Mouse (Mus musculus) kidney, postnatal 0 days (tissue): Measurements from ENCODE around the gene Cers6. TPM values are rescaled to one million over a fixed set of nuclear protein-coding genes. Genes with fewer than 3 reads are reported as not detected.
A peak's percentile ranks its signal among the peaks of the same experiment; 100 is the strongest.

Experiments
- ATAC-seq: fragments of 200-750 bp; cut with Nextera tagmentation; replicated peaks from 2 replicates; pipeline ENCODE4 v1.8.0; 2017; ENCODE audit warnings: low read depth, moderate number of reproducible peaks, moderate TSS enrichment, moderate library complexity; ENCODE audit not compliant: low FRiP score
- DNase-seq: peaks from one replicate; pipeline ENCODE4 v3.0.0-alpha.2; 2016; ENCODE audit warnings: low spot score
- H3K27ac ChIP-seq: fragments of 300-500 bp; sonication (generic); 2 replicates; pipeline ENCODE4 v1.5.1; 2014; ENCODE audit warnings: mild to moderate bottlenecking
- H3K27me3 ChIP-seq: fragments of 300-500 bp; sonication (generic); 2 replicates; pipeline ENCODE4 v1.6.1; 2014; ENCODE audit warnings: low read length, mixed read lengths; ENCODE audit not compliant: insufficient read depth
- H3K36me3 ChIP-seq: fragments of 300-500 bp; sonication (generic); 2 replicates; pipeline ENCODE4 v1.6.1; 2014; ENCODE audit warnings: low read length, mixed read lengths; ENCODE audit not compliant: insufficient read depth
- H3K4me1 ChIP-seq: fragments of 300-500 bp; sonication (generic); replicated peaks from 2 replicates; pipeline ENCODE4 v1.6.1; 2014; ENCODE audit warnings: antibody characterized with exemption, low read length, mixed read lengths; ENCODE audit not compliant: insufficient read depth
- H3K4me2 ChIP-seq: fragments of 300-500 bp; sonication (generic); 2 replicates; pipeline ENCODE4 v1.6.1; 2014; ENCODE audit warnings: mild to moderate bottlenecking, low read length, moderate library complexity, mixed read lengths
- H3K4me3 ChIP-seq: fragments of 300-500 bp; sonication (generic); replicated peaks from 2 replicates; pipeline ENCODE4 v1.5.1; 2014; ENCODE audit warnings: low read depth, low read length
- H3K9ac ChIP-seq: fragments of 300-500 bp; sonication (generic); 2 replicates; pipeline ENCODE4 v1.6.1; 2014; ENCODE audit warnings: low read depth, low read length
- H3K9me3 ChIP-seq: fragments of 300-500 bp; sonication (generic); replicated peaks from 2 replicates; pipeline ENCODE4 v1.6.1; 2016; ENCODE audit warnings: low read length, inconsistent platforms, mixed read lengths
- CTCF ChIP-seq: IDR thresholded peaks from 2 replicates; pipeline ENCODE4 v1.5.1; 2016; ENCODE audit warnings: antibody characterized with exemption, low read depth, mild to moderate bottlenecking, moderate library complexity
- WGBS: fragments of 180-500 bp; shearing (Covaris S2); extraction: QIAGEN DNeasy Blood & Tissue Kit; methylation state at CpG from one replicate; pipeline ENCODE4 v1.1.7; 2014; 5-methylcytosine and 5-hydroxymethylcytosine counted together
- polyA plus RNA-seq: library from polyadenylated mRNA; unstranded; fragments of >200 nt; fragmentation: Nextera tagmentation; extraction: Ambion mirVana; gene quantifications from 2 replicates; pipeline ENCODE4 v1.2.1, GENCODE M21; 2015

The Cers6 gene
- polyA plus RNA-seq, 1 experiment from 2014 or later = 18.3 TPM

- ATAC-seq (no peak), DNase-seq (peak; percentile 32)
- Histone ChIP-seq H3K4me3 (no peak overlapping the region), H3K4me2 (no peak overlapping the region), H3K9me3 (no peaks in the 10 kb centered on the region), H3K27ac (no peak overlapping the region), H3K9ac (no peak overlapping the region), H3K36me3 (no peaks in the 10 kb centered on the region), H3K4me1 (no peaks in the 10 kb centered on the region), H3K27me3 (no peaks in the 10 kb centered on the region)
- WGBS = 29% methylated on average over 4 of the region's 4 CpGs
- no peak for TF ChIP-seq CTCF
Observed at GRCm38 (mm10) chr2:69021516-69021915, 160.3 kb downstream of the Cers6 start.

GRCm38 (mm10) chr2:69024856-69025255, 163.6 kb downstream of the Cers6 start:
- Histone ChIP-seq H3K27me3 (no peaks in the 10 kb centered on the region), H3K4me2 (no peak overlapping the region), H3K4me3 (no peak overlapping the region), H3K9me3 (no peaks in the 10 kb centered on the region), H3K4me1 (no peaks in the 10 kb centered on the region), H3K9ac (no peak overlapping the region), H3K27ac (no peak overlapping the region), H3K36me3 (no peaks in the 10 kb centered on the region)
- ATAC-seq = no peak
- DNase-seq = no peak
- WGBS = 86% methylated on average over 2 of the region's 2 CpGs
- TF ChIP-seq CTCF = no peak

GRCm38 (mm10) chr2:69032562-69032961, 171.3 kb downstream of the Cers6 start:
- no peak overlapping the region for H3K4me3 ChIP-seq
- no peaks in the 10 kb centered on the region for H3K9me3 ChIP-seq
- no peak overlapping the region for H3K9ac ChIP-seq
- no peak overlapping the region for H3K4me2 ChIP-seq
- no peak for TF ChIP-seq CTCF
- no peaks in the 10 kb centered on the region for H3K4me1 ChIP-seq
- ATAC-seq = no peak
- no peak overlapping the region for H3K27ac ChIP-seq
- DNase-seq = peak; percentile 15
- H3K27me3 ChIP-seq = no peaks in the 10 kb centered on the region
- 22% methylated on average over 2 of the region's 2 CpGs for WGBS
- H3K36me3 ChIP-seq = no peaks in the 10 kb centered on the region

GRCm38 (mm10) chr2:69035457-69035856, 174.2 kb downstream of the Cers6 start:
- ATAC-seq (no peak), DNase-seq (no peak)
- no peaks in the 10 kb centered on the region for H3K4me1 ChIP-seq
- H3K9me3 ChIP-seq = no peaks in the 10 kb centered on the region
- no peaks in the 10 kb centered on the region for H3K36me3 ChIP-seq
- WGBS = 44% methylated on average over 4 of the region's 4 CpGs
- no peak overlapping the region for H3K4me2 ChIP-seq
- no peak overlapping the region for H3K9ac ChIP-seq
- H3K27me3 ChIP-seq = no peaks in the 10 kb centered on the region
- no peak overlapping the region for H3K27ac ChIP-seq
- H3K4me3 ChIP-seq = no peak overlapping the region
- TF ChIP-seq CTCF = no peak

GRCm38 (mm10) chr2:69037362-69037761, 176.1 kb downstream of the Cers6 start:
- ATAC-seq (no peak), DNase-seq (no peak)
- Histone ChIP-seq H3K36me3 (no peaks in the 10 kb centered on the region), H3K9ac (no peak overlapping the region), H3K4me2 (no peak overlapping the region), H3K27ac (no peak overlapping the region), H3K27me3 (no peaks in the 10 kb centered on the region), H3K4me3 (no peak overlapping the region), H3K9me3 (no peaks in the 10 kb centered on the region), H3K4me1 (no peaks in the 10 kb centered on the region)
- 86% methylated on average over 2 of the region's 2 CpGs for WGBS
- no peak for TF ChIP-seq CTCF

GRCm38 (mm10) chr2:69042327-69043106, 181.3 kb downstream of the Cers6 start:
- Histone ChIP-seq H3K27ac (no peak overlapping the region), H3K27me3 (no peaks in the 10 kb centered on the region), H3K36me3 (no peaks in the 10 kb centered on the region), H3K4me2 (no peak overlapping the region), H3K4me1 (no peaks in the 10 kb centered on the region), H3K9me3 (no peaks in the 10 kb centered on the region), H3K9ac (no peak overlapping the region), H3K4me3 (no peak overlapping the region)
- WGBS = 42% methylated on average over 6 of the region's 6 CpGs
- DNase-seq (no peak), ATAC-seq (no peak)
- no peak for TF ChIP-seq CTCF
